Mouse (Mus musculus) ES-Bruce4 (cell line): Measurements from ENCODE around the gene Zfp248. TPM values are rescaled to one million over a fixed set of nuclear protein-coding genes. Genes with fewer than 3 reads are reported as not detected.

Experiments used
- H3K27ac ChIP-seq: 2 replicates; pipeline ENCODE4 v1.5.1; 2012; ENCODE audit warnings: low read length, inconsistent platforms; ENCODE audit not compliant: insufficient read depth
- H3K27me3 ChIP-seq: 2 replicates; pipeline ENCODE4 v1.6.1; 2012; ENCODE audit warnings: mild to moderate bottlenecking, low read length, inconsistent platforms; ENCODE audit not compliant: control insufficient read depth, poor library complexity, insufficient read depth, severe bottlenecking
- H3K36me3 ChIP-seq: 2 replicates; pipeline ENCODE4 v1.6.1; 2012; ENCODE audit warnings: inconsistent platforms, mild to moderate bottlenecking, low read length, moderate library complexity; ENCODE audit not compliant: control insufficient read depth, poor library complexity, insufficient read depth, severe bottlenecking
- H3K4me1 ChIP-seq: one replicate; pipeline ENCODE4 v1.8.1; 2011; ENCODE audit warnings: low read length; ENCODE audit not compliant: control insufficient read depth, insufficient read depth
- H3K4me3 ChIP-seq: 2 replicates; pipeline ENCODE4 v1.5.1; 2011; ENCODE audit warnings: low read depth, mild to moderate bottlenecking, low read length
- H3K9ac ChIP-seq: 2 replicates; pipeline ENCODE4 v1.6.1; 2012; ENCODE audit warnings: low read depth, mild to moderate bottlenecking, inconsistent platforms; ENCODE audit not compliant: poor library complexity, severe bottlenecking
- H3K9me3 ChIP-seq: replicated peaks from 2 replicates; pipeline ENCODE4 v1.6.1; 2012; ENCODE audit warnings: mild to moderate bottlenecking, low read length, inconsistent platforms; ENCODE audit not compliant: control insufficient read depth, poor library complexity, insufficient read depth, severe bottlenecking
- CTCF ChIP-seq: IDR thresholded peaks from one replicate; pipeline ENCODE4 v1.8.1; 2011; ENCODE audit warnings: low read depth, low read length
- EP300 ChIP-seq: IDR thresholded peaks from 2 replicates; pipeline ENCODE4 v1.6.1; 2011; ENCODE audit warnings: low read depth, low read length; ENCODE audit not compliant: insufficient read depth
- POLR2A ChIP-seq: IDR thresholded peaks from one replicate; pipeline ENCODE4 v1.8.1; 2011; ENCODE audit warnings: low read length; ENCODE audit not compliant: insufficient read depth
- polyA plus RNA-seq: library from polyadenylated mRNA; stranded (reverse); fragments of >200 nt; gene quantifications from 2 replicates; pipeline ENCODE4 v1.2.4, GENCODE M21; 2011; ENCODE audit warnings: low read depth; ENCODE audit not compliant: missing spikeins, insufficient read depth, insufficient read length

Zfp248 gene
- polyA plus RNA-seq, 1 experiment: 5.5 TPM

DNA sequence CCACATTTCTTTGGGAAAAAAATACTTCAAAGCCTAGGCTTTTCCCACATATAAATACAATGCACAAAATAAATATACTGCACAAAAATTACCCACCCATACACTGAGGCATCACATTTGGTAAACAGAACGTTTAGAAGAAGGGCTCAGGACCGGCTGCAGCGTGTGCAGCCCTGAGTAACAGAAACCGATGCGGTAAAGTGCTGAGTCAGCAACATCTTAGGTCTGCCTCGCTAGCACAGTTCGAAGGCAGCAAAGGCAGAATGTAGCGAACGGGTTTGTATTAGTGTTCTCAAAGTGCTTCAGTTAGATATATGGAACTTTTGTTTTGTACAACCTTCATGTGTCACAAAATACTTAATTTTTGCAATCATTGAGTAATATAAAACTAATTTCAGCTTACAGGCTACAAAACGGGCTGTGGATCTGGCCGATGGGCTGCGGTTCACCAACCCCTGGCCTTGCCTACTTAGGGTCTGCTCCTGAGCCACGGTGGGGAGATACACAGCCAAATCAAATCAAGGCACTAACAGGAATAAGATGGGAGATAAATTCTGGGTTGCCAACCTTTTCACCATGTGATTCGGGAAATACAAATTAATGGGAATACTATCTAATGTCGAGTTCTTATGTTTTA, 6.9 kb upstream of the Zfp248 start:
- H3K36me3 ChIP-seq: no peaks in the 10 kb centered on the region
- no peak overlapping the region for H3K9ac ChIP-seq
- H3K27ac ChIP-seq: no peak overlapping the region
- no peaks in the 10 kb centered on the region; the same call in 1 of the 2 replicates for H3K9me3 ChIP-seq
- H3K4me3 ChIP-seq: no peak overlapping the region
- H3K27me3 ChIP-seq: no peaks in the 10 kb centered on the region
- TF ChIP-seq CTCF (no peak), POLR2A (no peak), EP300 (no peak)
- no peaks in the 10 kb centered on the region for H3K4me1 ChIP-seq

- Histone ChIP-seq H3K27ac (no peak overlapping the region), H3K4me1 (no peaks in the 10 kb centered on the region), H3K4me3 (no peak overlapping the region), H3K9ac (no peak overlapping the region), H3K9me3 (no peaks in the 10 kb centered on the region), H3K36me3 (no peaks in the 10 kb centered on the region), H3K27me3 (no peaks in the 10 kb centered on the region)
- no peak for TF ChIP-seq CTCF
- no peak for TF ChIP-seq POLR2A
- TF ChIP-seq EP300: no peak
Measured at GRCm38 (mm10) chr6:118457726-118458125, 2.4 kb upstream of the Zfp248 start.

DNA sequence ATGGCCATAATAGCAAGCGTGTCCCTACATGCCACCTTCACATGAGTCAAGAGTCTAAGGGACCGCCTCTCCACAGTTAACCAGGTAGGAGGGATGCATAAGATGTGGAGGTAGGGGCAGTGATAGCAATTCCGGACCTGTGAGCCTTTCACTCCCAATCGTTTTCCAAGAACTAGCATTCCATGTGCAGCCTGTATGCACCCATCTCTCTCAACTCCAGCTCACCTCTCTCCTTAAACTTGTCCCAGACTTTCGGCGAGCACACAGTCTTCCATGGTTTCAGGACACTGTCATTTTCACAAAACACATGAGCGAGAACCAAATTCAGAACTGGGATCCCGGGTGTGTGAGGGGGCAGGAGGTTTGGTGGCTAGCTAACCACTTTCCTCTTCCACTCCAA, 876 bp downstream of the Zfp248 start:
- TF ChIP-seq CTCF: no peak
- no peak for TF ChIP-seq POLR2A
- no peak for TF ChIP-seq EP300
- no peaks in the 10 kb centered on the region for H3K36me3 ChIP-seq
- no peaks in the 10 kb centered on the region for H3K27me3 ChIP-seq
- H3K4me1 ChIP-seq: no peaks in the 10 kb centered on the region
- H3K9ac ChIP-seq: peak overlapping the region; percentile 36
- H3K9me3 ChIP-seq: no peaks in the 10 kb centered on the region
- peak overlapping the region; percentile 66 for H3K4me3 ChIP-seq
- H3K27ac ChIP-seq: no peak overlapping the region

DNA sequence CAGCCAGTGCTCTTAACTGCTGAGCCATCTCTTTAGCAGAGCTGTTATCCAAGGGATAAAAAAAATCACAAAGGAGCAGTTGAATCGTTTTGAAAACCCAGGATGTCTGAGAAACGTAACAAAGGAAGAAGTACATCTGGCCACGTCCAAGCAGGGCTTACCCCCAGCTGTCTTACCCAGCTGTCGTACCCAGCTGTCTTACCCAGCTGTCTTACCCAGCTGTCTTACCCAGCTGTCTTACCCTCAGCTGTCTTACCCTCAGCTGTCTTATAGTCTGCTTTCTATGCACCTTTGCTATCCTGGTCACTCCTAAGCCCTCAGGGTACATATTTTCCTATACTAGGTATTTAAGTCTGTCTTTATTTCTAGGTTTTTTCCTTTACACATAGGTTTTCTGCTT, 23.8 kb downstream of the Zfp248 start:
- Histone ChIP-seq H3K9ac (no peak overlapping the region), H3K27me3 (no peaks in the 10 kb centered on the region), H3K9me3 (no peaks in the 10 kb centered on the region), H3K4me1 (no peaks in the 10 kb centered on the region), H3K36me3 (no peaks in the 10 kb centered on the region), H3K27ac (no peak overlapping the region), H3K4me3 (no peak overlapping the region)
- TF ChIP-seq EP300: no peak
- TF ChIP-seq POLR2A: no peak
- no peak for TF ChIP-seq CTCF

DNA sequence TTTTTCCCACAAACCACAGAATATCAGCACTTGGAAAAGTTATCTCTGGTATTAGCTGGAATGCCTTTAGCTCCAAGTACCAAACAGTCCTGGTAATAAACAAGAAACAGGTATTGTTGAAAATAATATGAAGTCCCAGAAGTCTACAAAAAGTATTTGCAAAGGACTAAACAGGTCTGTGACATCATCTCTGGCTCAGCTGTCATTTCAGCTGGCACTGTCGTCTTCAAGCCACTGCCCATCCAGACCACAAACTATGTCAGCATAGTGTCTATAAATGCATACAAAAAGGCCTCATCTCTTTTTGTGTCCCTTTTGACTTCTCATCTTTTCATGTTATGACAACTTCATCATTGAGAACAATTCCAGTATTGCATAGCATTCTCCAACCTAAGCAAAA, 28.7 kb downstream of the Zfp248 start:
- H3K36me3 ChIP-seq: no peaks in the 10 kb centered on the region
- no peaks in the 10 kb centered on the region for H3K27me3 ChIP-seq
- H3K27ac ChIP-seq: no peak overlapping the region
- no peaks in the 10 kb centered on the region for H3K4me1 ChIP-seq
- no peak overlapping the region for H3K4me3 ChIP-seq
- H3K9ac ChIP-seq: no peak overlapping the region
- TF ChIP-seq CTCF: no peak
- TF ChIP-seq POLR2A: no peak
- TF ChIP-seq EP300: no peak
- H3K9me3 ChIP-seq: no peaks in the 10 kb centered on the region

DNA sequence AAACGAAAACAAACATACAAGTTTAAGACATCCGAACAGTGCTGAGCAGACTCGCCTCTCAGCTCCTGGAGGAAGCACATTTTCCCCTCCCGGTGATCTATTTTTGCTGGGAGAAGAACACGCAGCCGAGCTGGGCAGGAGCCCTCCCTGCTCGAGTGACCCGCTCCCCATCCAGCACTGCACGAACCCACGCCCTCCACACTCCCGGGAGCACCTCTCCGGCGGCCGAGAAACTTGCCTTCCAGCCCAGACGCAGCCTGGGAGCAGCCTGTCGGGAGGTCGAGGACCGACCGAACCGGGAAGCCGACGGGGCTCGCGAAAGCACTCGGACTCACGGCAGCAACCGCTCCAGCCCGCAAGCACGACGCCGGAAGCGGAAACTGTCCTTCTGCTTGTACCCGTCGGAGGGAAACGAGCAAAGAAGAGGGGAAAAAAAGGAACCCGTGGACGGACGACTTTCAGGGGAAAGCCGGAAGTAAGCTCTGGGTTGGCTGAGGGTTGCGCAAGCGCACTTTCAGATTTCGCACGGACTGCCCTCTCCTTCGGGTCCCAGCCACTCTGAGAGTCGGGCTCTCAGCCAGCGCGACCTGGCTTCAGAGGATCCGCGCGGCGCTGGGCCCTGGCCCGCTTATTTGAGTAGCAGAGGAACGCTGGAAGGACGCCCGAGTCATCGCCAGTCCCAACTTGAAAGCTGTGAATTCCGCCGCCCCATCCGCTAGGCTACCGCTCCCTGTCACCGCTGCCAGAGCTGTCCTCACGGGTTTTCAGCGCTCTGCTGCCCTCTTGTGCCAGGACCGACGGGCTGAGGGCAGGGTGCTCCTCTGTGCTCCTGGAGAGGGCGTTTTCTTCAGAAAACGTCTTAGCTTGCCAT, 36.0 kb downstream of the Zfp248 start, which contains the start of gene Bms1:
TSS of gene Bms1 (minus strand) at position 425 of the 871 bp plus-strand sequence.
- Histone ChIP-seq H3K9me3 (no peaks in the 10 kb centered on the region), H3K36me3 (peaks cover 26% of the 10 kb centered on the region), H3K4me3 (peak within 1 kb of the TSS; percentile 68), H3K27ac (no peak within 1 kb of the TSS), H3K9ac (peak within 1 kb of the TSS; percentile 57), H3K4me1 (no peaks in the 10 kb centered on the region), H3K27me3 (no peaks in the 10 kb centered on the region)
- TF ChIP-seq EP300: peak; percentile 42; the same call in 1 of the 2 replicates
- peak; percentile 78 for TF ChIP-seq POLR2A
- TF ChIP-seq CTCF: peak; percentile 93
